Mouse (Mus musculus) liver, postnatal 0 days (tissue): ENCODE measurements around the gene Rps10.

Source experiments
- CTCF ChIP-seq: sonication (generic); IDR thresholded peaks from 2 replicates; pipeline ENCODE4 v1.5.1; 2016; ENCODE audit warnings: antibody characterized with exemption, low read depth
- EP300 ChIP-seq: IDR thresholded peaks from 2 replicates; pipeline ENCODE4 v1.6.1; 2016; ENCODE audit warnings: antibody characterized with exemption, low read depth, mild to moderate bottlenecking

DNA sequence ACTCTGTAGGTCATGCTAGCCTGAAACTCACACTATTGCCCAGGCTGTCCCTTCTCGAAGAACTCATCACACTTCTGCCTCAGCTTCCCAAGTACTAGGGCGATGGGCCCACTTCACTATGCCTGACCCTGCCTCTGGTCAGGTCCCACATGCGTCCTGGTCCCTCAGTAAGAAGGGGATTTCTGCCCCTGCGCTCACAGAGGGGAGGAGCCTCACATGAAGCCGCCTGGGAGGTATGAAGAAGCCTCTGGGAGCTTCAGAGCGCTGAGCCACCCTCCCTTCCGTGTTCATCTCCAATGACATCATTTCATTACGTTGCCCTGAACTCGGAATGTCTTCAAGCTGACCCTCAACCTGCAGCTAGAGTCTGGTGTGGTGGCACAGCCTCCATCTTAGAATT, 7.3 kb upstream of the Rps10 start:
- TF ChIP-seq CTCF (no peak), EP300 (no peak)
